Mouse (Mus musculus) hindbrain, embryonic 10.5 days (tissue): ENCODE measurements around the gene Rbpjl. TPM values are rescaled to one million over a fixed set of nuclear protein-coding genes. Genes with fewer than 3 reads are reported as not detected.

ENCODE experiments used
- DNase-seq: peaks from one replicate; pipeline ENCODE4 v3.0.0-alpha.2; 2017; ENCODE audit warnings: low spot score
- H3K27ac ChIP-seq: fragments of 300-500 bp; sonication (generic); 2 replicates; pipeline ENCODE4 v1.5.1; 2016; ENCODE audit warnings: mild to moderate bottlenecking, moderate library complexity
- H3K27me3 ChIP-seq: fragments of 300-500 bp; sonication (generic); 2 replicates; pipeline ENCODE4 v1.6.1; 2016; ENCODE audit warnings: mild to moderate bottlenecking; ENCODE audit not compliant: poor library complexity, insufficient read depth, severe bottlenecking
- H3K36me3 ChIP-seq: fragments of 300-500 bp; sonication (generic); 2 replicates; pipeline ENCODE4 v1.6.1; 2016; ENCODE audit warnings: mild to moderate bottlenecking, moderate library complexity
- H3K4me1 ChIP-seq: fragments of 300-500 bp; sonication (generic); replicated peaks from 2 replicates; pipeline ENCODE4 v1.6.1; 2016; ENCODE audit warnings: mild to moderate bottlenecking
- H3K4me3 ChIP-seq: fragments of 300-500 bp; sonication (generic); 2 replicates; pipeline ENCODE4 v1.5.1; 2016; ENCODE audit warnings: mild to moderate bottlenecking, moderate library complexity
- H3K9me3 ChIP-seq: fragments of 300-500 bp; sonication (generic); 2 replicates; pipeline ENCODE4 v1.6.1; 2016; ENCODE audit warnings: mild to moderate bottlenecking, moderate library complexity
- WGBS: fragments of 180-500 bp; shearing (Covaris S2); methylation state at CpG from one replicate; pipeline ENCODE4 v1.1.7; 2016; 5-methylcytosine and 5-hydroxymethylcytosine counted together
- polyA plus RNA-seq: library from polyadenylated mRNA; unstranded; fragments of >200 nt; fragmentation: Nextera tagmentation; extraction: Ambion mirVana; gene quantifications from 2 replicates; pipeline ENCODE4 v1.2.1, GENCODE M21; 2016

The Rbpjl gene
- polyA plus RNA-seq, 1 experiment from 2014 or later = not detected

DNA sequence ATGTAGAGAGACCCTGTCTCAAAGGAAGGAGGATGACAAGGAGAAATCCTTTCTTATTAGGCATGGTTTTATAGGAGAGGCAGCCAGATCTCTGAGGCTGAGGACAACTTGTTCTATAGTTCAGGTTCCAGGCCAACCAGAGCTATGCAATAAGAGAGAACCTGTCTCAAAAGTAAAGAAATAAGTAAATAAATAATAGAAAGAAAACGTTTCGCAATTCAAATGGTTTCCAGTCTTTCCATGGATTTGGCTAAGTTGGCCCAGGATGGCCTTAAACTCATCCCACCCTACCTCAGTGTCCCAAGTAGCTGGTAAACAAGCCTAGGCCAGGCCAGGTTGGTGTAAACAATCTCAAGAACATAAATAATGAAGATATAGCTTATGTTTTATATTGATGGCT, 41.8 kb downstream of the Rbpjl start:
- Histone ChIP-seq H3K4me1 (peaks cover 37% of the 10 kb centered on the region), H3K36me3 (no peaks in the 10 kb centered on the region), H3K27me3 (peaks cover 23% of the 10 kb centered on the region), H3K4me3 (no peak overlapping the region), H3K27ac (no peak overlapping the region), H3K9me3 (no peaks in the 10 kb centered on the region)
- DNase-seq = no peak
- WGBS = 81% methylated on average over 2 of the region's 2 CpGs

DNA sequence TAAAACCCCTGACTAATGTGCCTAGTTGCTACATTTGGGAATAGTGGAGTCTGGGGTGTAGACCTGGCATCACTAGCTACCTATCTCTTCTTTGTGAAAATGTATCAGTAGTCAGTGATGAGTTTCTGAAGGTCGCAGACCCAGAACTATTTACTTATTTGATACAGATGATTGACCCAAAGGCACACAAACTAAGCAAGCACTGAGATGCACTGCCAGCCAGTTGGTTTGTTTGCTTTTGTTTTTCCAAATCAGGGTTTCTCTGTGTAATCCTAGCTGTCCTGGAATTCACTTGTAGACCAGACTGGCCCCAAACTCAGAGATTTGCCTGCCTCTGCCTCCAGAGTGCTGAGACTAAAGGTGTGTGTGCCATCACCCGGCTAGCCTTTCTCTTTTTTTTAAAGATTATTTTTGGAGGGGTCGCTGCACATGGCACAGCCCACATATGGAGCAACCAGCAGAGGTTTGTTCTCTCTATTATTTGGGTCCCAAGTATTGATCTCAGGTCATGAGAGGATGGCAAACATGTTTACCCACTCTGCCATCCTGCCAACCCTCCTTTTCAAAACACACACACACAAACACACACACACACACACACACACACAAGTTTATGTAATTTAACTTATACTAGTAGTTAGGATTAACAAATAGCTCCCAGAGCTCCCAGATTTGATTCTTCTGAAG, 42.6 kb downstream of the Rbpjl start:
- Histone ChIP-seq H3K27ac (no peak overlapping the region), H3K9me3 (no peaks in the 10 kb centered on the region), H3K4me1 (peaks cover 32% of the 10 kb centered on the region), H3K27me3 (peaks cover 17% of the 10 kb centered on the region), H3K4me3 (no peak overlapping the region), H3K36me3 (no peaks in the 10 kb centered on the region)
- DNase-seq = no peak
- WGBS = 87% methylated on average over 3 of the region's 3 CpGs

DNA sequence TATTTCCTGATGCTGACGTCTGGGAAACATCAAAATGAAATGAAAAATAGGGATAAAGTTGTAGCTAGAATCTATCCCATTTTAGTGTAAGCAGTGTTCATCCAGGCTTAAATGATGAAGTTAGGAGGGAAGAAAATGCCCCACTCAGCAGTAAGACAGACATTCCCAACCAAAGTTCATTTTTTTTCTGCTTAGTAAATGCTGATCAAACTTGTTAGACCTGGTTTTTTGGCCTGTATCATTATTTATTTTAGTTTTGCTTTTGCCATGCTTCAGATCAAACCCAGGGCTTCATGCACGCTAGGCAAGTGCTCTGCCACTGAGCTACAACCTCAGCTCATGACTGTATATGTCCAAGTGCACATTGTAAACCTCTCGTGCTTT, 43.1 kb downstream of the Rbpjl start:
- no peak for DNase-seq
- Histone ChIP-seq H3K27ac (no peak overlapping the region), H3K4me3 (no peak overlapping the region), H3K36me3 (no peaks in the 10 kb centered on the region), H3K27me3 (peaks cover 12% of the 10 kb centered on the region), H3K4me1 (peaks cover 29% of the 10 kb centered on the region), H3K9me3 (no peaks in the 10 kb centered on the region)
- 88% methylated on average over 3 of the region's 3 CpGs for WGBS

DNA sequence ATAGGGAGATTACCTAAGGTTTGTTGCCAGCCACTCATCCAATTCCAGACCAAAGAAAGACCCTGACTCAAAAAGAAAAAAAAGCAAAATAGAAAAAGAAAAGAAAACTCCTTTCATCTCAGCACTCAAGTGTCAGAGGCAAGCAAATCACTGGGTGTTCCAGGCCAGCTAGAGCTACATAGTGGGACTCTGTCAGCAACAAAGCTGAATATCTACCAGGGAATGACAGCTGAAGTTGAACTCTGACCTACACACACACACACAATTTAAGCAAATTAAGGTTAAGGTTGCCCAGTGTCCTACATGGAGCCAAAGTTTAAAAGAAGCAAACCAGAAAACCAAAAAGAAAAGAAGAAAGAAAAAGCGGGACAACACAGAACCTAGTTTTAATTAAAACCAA, 45.2 kb downstream of the Rbpjl start:
- peaks cover 17% of the 10 kb centered on the region for H3K4me1 ChIP-seq
- H3K27me3 ChIP-seq = peaks cover 4% of the 10 kb centered on the region; the same call in 1 of the 2 replicates
- H3K36me3 ChIP-seq = no peaks in the 10 kb centered on the region
- no peaks in the 10 kb centered on the region for H3K9me3 ChIP-seq
- 79% methylated on average over 1 of the region's 1 CpGs for WGBS
- no peak for DNase-seq
- H3K27ac ChIP-seq = no peak overlapping the region
- H3K4me3 ChIP-seq = no peak overlapping the region

DNA sequence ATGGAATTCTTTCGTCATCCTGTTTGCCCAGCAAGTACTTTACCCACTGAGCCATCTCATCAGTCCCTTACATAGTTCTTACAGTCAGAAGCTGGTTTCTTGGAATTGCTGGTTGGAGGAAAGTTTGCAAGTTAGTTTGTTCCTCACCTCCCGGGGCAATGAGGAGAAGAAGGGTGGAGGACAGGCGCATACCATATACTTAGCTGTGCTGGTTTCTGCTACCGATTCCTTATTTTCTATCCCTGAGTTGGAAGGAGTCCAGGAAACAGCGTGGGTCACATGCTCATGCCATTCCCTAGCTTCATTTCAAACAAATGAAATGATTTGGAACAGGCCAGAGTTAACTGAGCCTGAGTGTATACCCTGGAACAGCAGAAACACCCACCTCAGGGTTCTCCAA, 46.0 kb downstream of the Rbpjl start:
- no peak for DNase-seq
- Histone ChIP-seq H3K27me3 (peaks cover 6% of the 10 kb centered on the region; the same call in 1 of the 2 replicates), H3K27ac (no peak overlapping the region), H3K4me3 (no peak overlapping the region), H3K9me3 (no peaks in the 10 kb centered on the region), H3K36me3 (no peaks in the 10 kb centered on the region), H3K4me1 (peaks cover 9% of the 10 kb centered on the region; the same call in 1 of the 2 replicates)
- 86% methylated on average over 5 of the region's 5 CpGs for WGBS

DNA sequence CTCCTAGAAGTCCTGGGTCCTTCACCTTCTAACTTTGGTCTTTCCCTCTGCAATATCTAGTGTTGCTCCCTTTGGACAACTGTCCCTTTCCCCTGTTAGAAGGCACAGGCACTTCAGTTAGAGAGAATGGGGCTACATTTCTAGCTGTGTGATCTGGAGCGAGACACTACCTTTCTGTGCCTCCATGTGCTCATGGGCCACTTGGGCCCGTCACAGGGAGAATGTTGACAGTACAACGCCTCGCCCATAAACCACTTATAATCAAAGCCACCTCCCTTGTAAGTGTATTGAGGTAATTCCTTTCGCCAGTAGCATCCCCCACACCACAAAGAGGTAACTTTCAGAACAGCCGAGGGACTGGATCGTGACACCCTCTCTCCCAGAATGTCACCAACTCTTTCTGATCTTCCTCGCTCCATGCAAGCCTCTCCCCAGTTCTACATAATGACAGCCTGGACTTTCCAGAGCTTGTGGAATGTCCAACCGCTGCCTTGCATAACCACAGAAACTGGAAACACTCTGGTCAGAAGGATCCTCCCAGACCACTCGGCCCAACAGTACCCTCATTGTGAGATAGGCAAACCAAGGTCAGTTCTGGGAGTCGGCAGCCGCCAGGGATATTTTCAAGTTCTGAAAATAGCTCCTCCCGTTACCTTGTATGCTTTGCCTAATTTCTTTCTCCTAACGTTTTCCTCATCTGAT, 46.6 kb downstream of the Rbpjl start:
- H3K27me3 ChIP-seq = peaks cover 6% of the 10 kb centered on the region; the same call in 1 of the 2 replicates
- H3K27ac ChIP-seq = no peak overlapping the region
- no peaks in the 10 kb centered on the region for H3K36me3 ChIP-seq
- H3K4me1 ChIP-seq = peaks cover 9% of the 10 kb centered on the region; the same call in 1 of the 2 replicates
- no peaks in the 10 kb centered on the region for H3K9me3 ChIP-seq
- 88% methylated on average over 14 of the region's 14 CpGs for WGBS
- no peak for DNase-seq
- no peak overlapping the region for H3K4me3 ChIP-seq

DNA sequence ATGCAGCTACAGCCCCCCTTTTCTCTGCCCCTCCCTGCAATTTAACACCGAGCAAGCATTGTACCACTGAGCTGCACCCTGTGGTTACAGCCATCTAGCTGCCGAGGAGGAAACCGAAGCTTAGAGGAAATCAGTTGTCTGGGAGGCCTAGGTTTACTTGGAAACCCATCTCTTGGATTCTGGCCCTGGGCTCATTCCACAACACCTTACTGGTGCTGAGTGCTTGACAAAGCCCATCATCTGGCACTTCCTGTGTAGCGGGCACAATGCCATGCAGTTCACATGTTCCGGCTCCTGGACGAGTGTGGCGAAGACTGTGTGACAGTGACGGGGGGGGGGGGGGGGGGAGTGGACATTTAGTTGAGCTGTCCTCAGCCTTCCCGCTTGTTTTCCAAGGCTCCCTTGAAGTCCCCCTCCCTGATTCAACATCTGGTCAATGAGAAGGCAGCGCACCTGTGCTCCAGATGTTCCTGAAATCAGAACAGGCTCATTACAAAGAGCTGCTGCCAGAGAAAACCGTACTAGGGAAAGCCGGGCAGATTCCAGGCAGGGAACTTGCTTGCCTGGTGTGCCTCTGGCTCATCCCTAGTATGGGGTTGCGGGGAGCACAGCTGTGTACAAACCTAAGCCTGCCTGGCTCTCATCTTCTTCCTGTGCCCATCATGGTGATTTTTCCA, 49.2 kb downstream of the Rbpjl start:
- Histone ChIP-seq H3K9me3 (no peaks in the 10 kb centered on the region), H3K27me3 (0 out of 2 replicates have a peak, but pooled peaks cover 6% of the 10 kb centered on the region), H3K4me3 (no peak overlapping the region), H3K4me1 (peaks cover 27% of the 10 kb centered on the region), H3K36me3 (no peaks in the 10 kb centered on the region), H3K27ac (no peak overlapping the region)
- DNase-seq = no peak
- WGBS = 56% methylated on average over 12 of the region's 13 CpGs

DNA sequence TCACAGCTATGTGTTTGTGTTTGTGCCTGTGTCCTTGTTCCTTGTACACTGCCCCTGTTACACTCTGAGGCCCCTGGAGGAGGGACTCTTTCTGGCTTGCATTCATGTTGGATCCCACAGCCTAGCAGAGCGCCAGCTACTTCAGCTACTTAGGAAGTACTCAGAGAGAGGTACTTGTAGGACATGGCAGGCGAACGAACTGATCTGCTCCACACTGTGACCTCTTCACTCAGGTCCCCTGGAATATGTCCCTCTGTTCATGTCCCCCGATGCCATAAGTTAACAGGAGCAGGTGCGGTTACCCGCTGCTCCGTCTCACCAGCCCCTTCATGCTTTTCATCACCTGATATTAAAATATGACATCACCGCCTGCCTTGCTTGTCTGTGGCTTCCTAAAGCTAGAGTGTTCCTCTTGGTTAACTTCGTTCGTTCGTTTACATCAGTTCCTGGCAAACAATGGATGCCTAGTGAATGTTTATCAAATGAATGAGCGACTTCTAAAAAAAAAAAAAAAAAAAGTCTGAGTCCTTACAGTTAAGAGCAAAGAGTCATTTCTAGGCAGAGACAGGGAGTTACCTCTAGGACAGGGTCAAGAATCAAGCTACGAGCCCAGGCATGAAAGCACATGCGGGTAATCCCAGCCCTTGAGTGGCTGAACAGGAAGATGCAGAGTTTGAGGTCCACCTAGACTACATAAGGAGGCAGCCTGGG, 50.3 kb downstream of the Rbpjl start:
- H3K9me3 ChIP-seq = no peaks in the 10 kb centered on the region
- peaks cover 31% of the 10 kb centered on the region for H3K4me1 ChIP-seq
- 82% methylated on average over 14 of the region's 14 CpGs for WGBS
- no peaks in the 10 kb centered on the region for H3K36me3 ChIP-seq
- DNase-seq = no peak
- H3K27me3 ChIP-seq = 0 out of 2 replicates have a peak, but pooled peaks cover 6% of the 10 kb centered on the region
- no peak overlapping the region for H3K27ac ChIP-seq
- H3K4me3 ChIP-seq = no peak overlapping the region

DNA sequence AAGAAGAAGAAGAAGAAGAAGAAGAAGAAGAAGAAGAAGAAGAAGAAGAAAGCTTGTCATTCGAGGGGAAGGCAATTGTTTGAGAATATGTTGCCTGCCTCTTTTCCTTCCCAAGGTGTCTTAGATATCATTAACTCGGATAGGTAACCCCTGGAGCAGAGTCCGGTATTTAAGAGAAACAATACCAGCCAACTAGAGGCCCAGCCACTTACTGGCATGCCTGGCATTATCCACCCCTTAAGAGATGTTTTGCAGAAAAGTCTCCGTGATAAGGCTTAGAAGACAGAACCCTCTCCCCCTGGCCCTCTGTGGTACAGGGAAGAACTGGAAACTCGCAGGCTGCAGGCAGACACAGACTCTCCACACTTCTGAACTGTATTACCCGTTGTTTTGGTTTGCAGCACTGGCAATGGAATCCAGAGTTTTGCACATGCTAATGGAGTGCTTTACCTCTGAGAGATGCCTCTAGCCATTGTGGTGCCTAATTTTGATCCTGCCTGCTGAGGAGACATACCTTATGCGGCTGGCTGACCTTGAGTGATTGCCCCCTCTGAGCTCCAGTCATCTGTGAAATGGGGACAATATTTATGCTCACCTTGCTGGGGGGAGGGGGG, 51.1 kb downstream of the Rbpjl start:
- Histone ChIP-seq H3K9me3 (no peaks in the 10 kb centered on the region), H3K36me3 (no peaks in the 10 kb centered on the region), H3K4me1 (peaks cover 31% of the 10 kb centered on the region), H3K4me3 (no peak overlapping the region), H3K27me3 (0 out of 2 replicates have a peak, but pooled peaks cover 6% of the 10 kb centered on the region), H3K27ac (no peak overlapping the region)
- WGBS = 76% methylated on average over 7 of the region's 7 CpGs
- no peak for DNase-seq

DNA sequence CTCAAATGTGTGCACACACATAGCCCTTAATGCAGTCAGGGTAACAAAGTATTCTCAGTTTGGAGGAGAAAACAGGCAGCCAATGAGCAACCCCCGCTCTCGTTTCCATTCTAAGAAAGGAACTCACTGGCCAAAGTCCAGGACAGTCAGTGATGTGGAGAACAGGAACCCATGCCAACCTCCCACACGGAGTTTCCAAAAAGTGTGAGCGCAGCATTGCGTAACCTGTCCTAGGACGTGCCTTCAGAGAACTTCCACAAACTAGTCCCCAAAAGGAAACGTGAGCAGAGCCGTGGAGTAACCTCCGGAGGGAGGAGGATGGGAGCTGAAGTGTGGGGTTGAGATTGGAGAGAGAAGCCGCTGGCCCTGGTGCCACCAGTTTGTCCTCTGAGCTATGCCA, 51.9 kb downstream of the Rbpjl start:
- no peak overlapping the region for H3K27ac ChIP-seq
- no peak for DNase-seq
- H3K4me1 ChIP-seq = peaks cover 31% of the 10 kb centered on the region
- H3K27me3 ChIP-seq = 0 out of 2 replicates have a peak, but pooled peaks cover 6% of the 10 kb centered on the region
- WGBS = 83% methylated on average over 10 of the region's 10 CpGs
- no peaks in the 10 kb centered on the region for H3K36me3 ChIP-seq
- no peak overlapping the region for H3K4me3 ChIP-seq
- H3K9me3 ChIP-seq = no peaks in the 10 kb centered on the region

DNA sequence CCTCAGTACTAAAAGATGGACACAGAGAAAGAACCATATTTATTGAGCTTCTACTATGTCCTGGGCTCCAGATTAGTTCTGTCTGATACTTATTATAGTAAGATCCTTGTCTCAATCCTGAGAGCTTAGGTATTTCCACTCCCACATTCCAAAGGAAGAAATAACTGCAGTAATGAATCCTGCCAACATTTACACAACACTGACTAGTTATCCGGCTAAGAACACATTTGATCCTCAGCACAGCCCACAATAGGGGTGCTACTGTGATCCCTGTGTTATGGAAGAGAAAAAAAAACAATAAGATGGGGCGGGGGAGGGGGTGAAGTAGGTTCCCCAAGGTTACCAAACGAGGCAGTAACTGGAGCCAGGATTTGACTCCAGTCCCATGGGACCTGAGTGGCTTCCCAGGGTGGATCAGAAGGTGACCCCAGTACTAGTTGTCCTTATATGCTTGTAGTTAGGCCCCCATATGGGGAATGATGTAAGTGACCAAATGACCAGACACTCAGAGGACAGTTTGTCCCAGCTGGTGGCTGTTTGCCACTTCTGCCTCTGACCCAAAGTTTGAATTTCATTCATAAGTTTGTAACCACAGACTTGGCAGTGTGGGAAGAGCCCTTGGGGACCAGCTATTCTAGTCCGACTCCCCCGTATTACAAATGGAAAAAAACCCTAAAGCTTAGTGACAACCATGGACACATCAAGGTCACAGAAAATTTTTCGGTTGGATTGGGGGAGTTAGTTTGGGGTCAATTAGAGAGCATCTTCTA, 52.7 kb downstream of the Rbpjl start:
- DNase-seq = no peak
- Histone ChIP-seq H3K36me3 (no peaks in the 10 kb centered on the region), H3K27ac (no peak overlapping the region), H3K27me3 (0 out of 2 replicates have a peak, but pooled peaks cover 6% of the 10 kb centered on the region), H3K4me1 (peaks cover 31% of the 10 kb centered on the region), H3K9me3 (no peaks in the 10 kb centered on the region), H3K4me3 (no peak overlapping the region)
- 77% methylated on average over 6 of the region's 6 CpGs for WGBS
